Mouse (Mus musculus) heart, embryonic 13.5 days (tissue): ENCODE results near the gene Psmd12. TPM values are rescaled to one million over a fixed set of nuclear protein-coding genes. Genes with fewer than 3 reads are reported as not detected.

Experiments used
- ATAC-seq: fragments of 200-750 bp; cut with Nextera tagmentation; 2 replicates; pipeline ENCODE4 v1.8.0; 2017; ENCODE audit warnings: moderate TSS enrichment; ENCODE audit not compliant: insufficient number of reproducible peaks, low FRiP score, low TSS enrichment; ENCODE audit errors: extremely low read depth
- H3K27ac ChIP-seq: fragments of 300-500 bp; sonication (generic); replicated peaks from 2 replicates; pipeline ENCODE4 v1.5.1; 2015; ENCODE audit warnings: moderate library complexity, mild to moderate bottlenecking, inconsistent platforms
- H3K27me3 ChIP-seq: fragments of 300-500 bp; sonication (generic); replicated peaks from 2 replicates; pipeline ENCODE4 v1.6.1; 2015; ENCODE audit warnings: mild to moderate bottlenecking, inconsistent platforms
- H3K36me3 ChIP-seq: fragments of 300-500 bp; sonication (generic); 2 replicates; pipeline ENCODE4 v1.6.1; 2015; ENCODE audit warnings: mild to moderate bottlenecking, inconsistent platforms
- H3K4me1 ChIP-seq: fragments of 300-500 bp; sonication (generic); 2 replicates; pipeline ENCODE4 v1.6.1; 2015; ENCODE audit warnings: inconsistent platforms
- H3K4me2 ChIP-seq: fragments of 300-500 bp; sonication (generic); 2 replicates; pipeline ENCODE4 v1.6.1; 2015; ENCODE audit warnings: inconsistent platforms, mild to moderate bottlenecking, moderate library complexity
- H3K4me3 ChIP-seq: fragments of 300-500 bp; sonication (generic); 2 replicates; pipeline ENCODE4 v1.5.1; 2015; ENCODE audit warnings: moderate library complexity, mild to moderate bottlenecking, inconsistent platforms
- H3K9ac ChIP-seq: fragments of 300-500 bp; sonication (generic); 2 replicates; pipeline ENCODE4 v1.6.1; 2015; ENCODE audit warnings: inconsistent platforms, mild to moderate bottlenecking, moderate library complexity
- H3K9me3 ChIP-seq: fragments of 300-500 bp; sonication (generic); 2 replicates; pipeline ENCODE4 v1.6.1; 2016; ENCODE audit warnings: inconsistent platforms
- WGBS: fragments of 180-500 bp; shearing (Covaris S2); methylation state at CpG from one replicate; pipeline ENCODE4 v1.1.7; 2015; ENCODE audit warnings: mixed read lengths; 5-methylcytosine and 5-hydroxymethylcytosine counted together
- polyA plus RNA-seq: library from polyadenylated mRNA; unstranded; fragments of >200 nt; fragmentation: Nextera tagmentation; extraction: Ambion mirVana; gene quantifications from 2 replicates; pipeline ENCODE4 v1.2.1, GENCODE M21; 2015

Gene Psmd12
- polyA plus RNA-seq, 1 experiment from 2014 or later = 130 TPM

DNA sequence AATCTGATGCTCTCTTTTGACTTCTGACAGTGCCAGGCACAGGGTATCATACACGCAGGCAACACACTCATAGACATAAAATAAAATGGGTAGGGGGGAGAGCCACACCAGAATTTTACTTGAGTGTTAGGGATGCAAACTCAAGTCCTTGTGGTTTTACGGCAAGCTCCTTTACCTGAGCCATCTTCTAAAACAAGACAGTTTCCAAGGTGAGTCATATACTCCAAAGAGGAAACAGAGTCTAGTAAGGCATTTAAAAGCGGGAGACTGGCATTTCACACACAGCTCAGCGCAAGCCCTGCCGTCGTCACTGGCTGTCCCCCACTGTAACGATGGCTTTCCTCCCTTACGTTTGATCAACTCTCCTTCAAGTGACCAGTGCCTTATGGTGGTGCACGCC lies 31.4 kb upstream of the Psmd12 start:
- Histone ChIP-seq H3K9me3 (no peaks in the 10 kb centered on the region), H3K9ac (no peak overlapping the region), H3K4me3 (no peak overlapping the region), H3K4me1 (peaks cover 59% of the 10 kb centered on the region), H3K27ac (no peak overlapping the region), H3K27me3 (no peaks in the 10 kb centered on the region), H3K36me3 (no peaks in the 10 kb centered on the region), H3K4me2 (no peak overlapping the region)
- whole genome bisulfite sequencing = 75% methylated on average over 9 of the region's 9 CpGs
- no peak for ATAC-seq

DNA sequence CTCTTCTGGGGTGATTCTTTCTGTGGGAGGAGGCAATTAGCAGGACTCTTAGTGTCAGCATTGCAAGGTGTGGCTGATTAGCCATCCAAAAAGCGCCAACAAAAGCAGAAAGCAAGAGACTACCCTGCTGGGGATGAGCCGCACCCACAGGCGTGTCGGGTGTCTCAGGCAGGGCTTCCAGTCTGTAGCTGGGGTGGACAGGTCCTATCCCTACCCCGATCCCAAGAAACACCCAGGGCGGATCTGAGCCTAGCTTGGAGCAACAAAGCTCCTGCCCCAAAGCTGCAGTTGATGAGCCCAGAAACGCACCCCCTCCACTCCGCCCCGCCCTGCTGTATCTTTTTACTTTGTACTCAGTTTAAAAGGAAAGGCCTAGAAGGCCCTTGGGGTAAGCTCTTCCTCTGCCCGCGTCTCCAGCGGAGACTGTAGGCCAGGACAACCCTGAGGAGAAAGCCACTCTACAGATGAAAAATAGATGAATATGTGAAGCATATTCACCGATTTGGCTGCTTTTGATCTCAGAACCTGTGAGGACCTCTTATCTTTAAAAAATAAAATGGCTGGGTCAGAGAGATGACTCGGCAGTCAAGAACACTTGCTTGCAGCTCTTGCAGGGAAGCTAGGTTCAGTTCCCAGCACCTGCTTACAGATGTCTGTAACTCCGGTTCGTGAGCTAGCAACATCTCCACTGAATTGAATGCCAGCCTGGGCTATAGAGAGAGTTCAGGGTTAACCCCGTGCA lies 29.9 kb upstream of the Psmd12 start:
- peak overlapping the region; percentile 28; the same call in 1 of the 2 replicates for H3K27ac ChIP-seq
- no peak overlapping the region for H3K4me3 ChIP-seq
- H3K4me1 ChIP-seq = peaks cover 59% of the 10 kb centered on the region
- H3K27me3 ChIP-seq = no peaks in the 10 kb centered on the region
- 0 out of 2 replicates have a peak, but pooled peaks cover 2% of the 10 kb centered on the region for H3K36me3 ChIP-seq
- peak overlapping the region; percentile 5; the same call in 1 of the 2 replicates for H3K4me2 ChIP-seq
- no peaks in the 10 kb centered on the region for H3K9me3 ChIP-seq
- no peak for ATAC-seq
- peak overlapping the region; percentile 2; the same call in 1 of the 2 replicates for H3K9ac ChIP-seq
- WGBS = 62% methylated on average over 17 of the region's 17 CpGs

DNA sequence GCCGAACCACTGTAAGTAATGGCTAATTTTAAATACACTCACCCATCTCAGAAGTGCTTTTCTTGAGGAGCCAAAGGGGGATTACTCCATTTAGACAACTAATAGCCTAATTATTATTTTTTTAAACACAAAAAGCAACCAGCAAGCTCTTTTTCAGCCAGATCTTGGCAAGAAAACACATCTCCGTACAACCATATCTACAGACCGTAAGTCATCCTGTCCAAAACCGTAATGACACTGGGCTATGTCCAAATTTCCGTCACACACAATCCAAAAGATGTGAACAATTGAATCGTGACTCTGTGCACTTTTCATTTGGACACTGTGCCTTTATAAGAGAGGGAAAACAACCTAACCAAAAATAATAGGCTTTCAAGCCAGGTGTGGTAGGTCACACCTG lies 29.2 kb upstream of the Psmd12 start:
- Histone ChIP-seq H3K4me2 (no peak overlapping the region), H3K4me1 (peaks cover 64% of the 10 kb centered on the region), H3K27ac (no peak overlapping the region), H3K4me3 (no peak overlapping the region), H3K9me3 (no peaks in the 10 kb centered on the region), H3K36me3 (0 out of 2 replicates have a peak, but pooled peaks cover 2% of the 10 kb centered on the region), H3K9ac (no peak overlapping the region), H3K27me3 (no peaks in the 10 kb centered on the region)
- WGBS = 52% methylated on average over 6 of the region's 6 CpGs
- no peak for ATAC-seq

DNA sequence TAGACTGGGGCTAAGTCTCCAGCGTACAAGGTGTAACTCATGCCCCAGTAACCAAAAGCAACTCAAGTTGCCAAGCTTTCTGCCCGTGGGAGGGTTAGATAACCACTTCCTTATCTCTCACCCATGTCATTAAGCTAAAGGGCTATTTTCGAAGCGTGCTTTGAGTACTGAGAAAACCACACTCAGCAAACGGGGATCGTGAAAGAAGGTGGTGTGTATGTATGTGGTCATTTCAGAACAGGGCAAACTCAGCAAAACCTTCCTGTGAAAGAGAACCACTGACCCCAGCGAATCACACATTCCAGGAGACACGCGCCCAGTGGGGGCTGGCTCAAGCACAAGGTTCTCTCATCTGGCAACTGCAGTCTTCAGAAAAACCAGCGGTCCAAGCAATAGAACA lies 28.2 kb upstream of the Psmd12 start:
- Histone ChIP-seq H3K27me3 (no peaks in the 10 kb centered on the region), H3K4me2 (peak overlapping the region; percentile 50), H3K9me3 (no peaks in the 10 kb centered on the region), H3K4me3 (no peak overlapping the region), H3K4me1 (peaks cover 59% of the 10 kb centered on the region), H3K36me3 (0 out of 2 replicates have a peak, but pooled peaks cover 2% of the 10 kb centered on the region), H3K9ac (no peak overlapping the region), H3K27ac (0 out of 2 replicates have a peak overlapping the region, but pooled peaks have one; percentile 12)
- 21% methylated on average over 10 of the region's 10 CpGs for WGBS
- no peak for ATAC-seq

DNA sequence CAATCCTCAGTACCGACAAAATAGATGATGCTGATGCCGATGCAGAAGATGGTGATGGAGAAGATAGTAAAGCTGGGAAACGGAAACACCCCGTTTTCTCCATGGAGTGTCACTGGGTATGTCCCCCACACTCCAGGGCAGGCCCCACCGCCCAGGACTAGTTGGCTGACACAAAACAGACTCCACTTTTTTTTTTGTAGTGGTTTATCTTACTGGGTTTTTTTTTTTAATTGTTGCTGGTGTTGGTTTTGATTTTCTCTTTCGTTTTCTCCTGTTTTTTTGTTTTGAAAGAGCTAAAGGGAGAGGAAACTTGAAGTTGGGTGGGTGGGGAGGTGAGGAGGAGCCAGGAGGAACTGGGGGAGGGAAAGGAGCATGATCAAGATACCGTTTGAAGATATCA lies 27.2 kb upstream of the Psmd12 start:
- Histone ChIP-seq H3K27me3 (no peaks in the 10 kb centered on the region), H3K4me1 (peaks cover 53% of the 10 kb centered on the region), H3K4me2 (no peak overlapping the region), H3K4me3 (no peak overlapping the region), H3K36me3 (0 out of 2 replicates have a peak, but pooled peaks cover 2% of the 10 kb centered on the region), H3K9me3 (no peaks in the 10 kb centered on the region), H3K27ac (no peak overlapping the region), H3K9ac (no peak overlapping the region)
- WGBS = 85% methylated on average over 7 of the region's 7 CpGs
- ATAC-seq = no peak

DNA sequence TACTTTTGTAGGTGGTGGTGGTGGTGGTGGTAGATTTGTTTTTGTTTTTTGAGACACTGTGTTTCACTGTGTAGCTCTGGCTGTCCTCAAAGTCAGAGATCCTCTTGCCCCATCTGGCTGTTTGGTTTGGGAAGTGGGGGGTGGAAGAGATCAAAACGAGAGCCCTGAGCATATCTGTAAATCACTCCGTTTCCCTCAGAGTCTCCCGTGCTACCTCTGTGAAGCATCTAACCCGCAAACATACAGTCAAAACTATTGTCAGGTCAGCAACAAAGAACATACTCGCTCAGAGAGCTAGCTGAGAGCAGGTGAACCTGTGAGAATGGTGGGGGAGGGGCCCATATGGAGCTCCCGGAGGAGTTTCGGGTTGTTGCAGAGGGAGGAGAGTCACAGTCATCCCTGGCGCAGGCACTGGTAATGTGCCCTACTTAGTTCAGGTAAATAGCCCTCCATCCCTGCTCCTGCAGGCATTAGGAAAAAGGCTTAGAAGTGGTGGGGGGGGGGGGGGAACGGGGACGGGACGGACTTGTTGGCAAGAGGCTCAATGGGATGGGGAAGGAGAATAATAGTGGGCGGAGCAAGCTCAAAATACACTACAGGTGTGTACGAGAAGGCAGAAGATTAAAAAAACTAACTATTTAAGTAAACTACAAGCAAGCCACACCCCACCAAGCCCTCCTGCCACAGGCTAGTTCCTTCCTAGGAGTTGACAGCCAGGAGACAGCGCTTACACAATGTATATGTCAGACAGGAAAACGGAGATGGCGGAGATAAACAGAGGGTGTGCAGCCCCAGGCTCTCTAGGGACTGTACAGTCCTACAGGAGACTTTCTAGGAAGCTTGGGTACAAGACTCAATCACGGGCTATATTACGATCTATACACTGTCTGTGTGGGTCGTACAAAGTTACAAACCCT lies 24.5 kb upstream of the Psmd12 start:
- H3K9ac ChIP-seq = no peak overlapping the region
- H3K4me3 ChIP-seq = no peak overlapping the region
- 0 out of 2 replicates have a peak, but pooled peaks have one; percentile 25 for ATAC-seq
- no peak overlapping the region for H3K27ac ChIP-seq
- 0 out of 2 replicates have a peak, but pooled peaks cover 2% of the 10 kb centered on the region for H3K36me3 ChIP-seq
- H3K27me3 ChIP-seq = no peaks in the 10 kb centered on the region
- H3K9me3 ChIP-seq = no peaks in the 10 kb centered on the region
- 49% methylated on average over 19 of the region's 19 CpGs for WGBS
- peaks cover 36% of the 10 kb centered on the region for H3K4me1 ChIP-seq
- H3K4me2 ChIP-seq = peak overlapping the region; percentile 30

DNA sequence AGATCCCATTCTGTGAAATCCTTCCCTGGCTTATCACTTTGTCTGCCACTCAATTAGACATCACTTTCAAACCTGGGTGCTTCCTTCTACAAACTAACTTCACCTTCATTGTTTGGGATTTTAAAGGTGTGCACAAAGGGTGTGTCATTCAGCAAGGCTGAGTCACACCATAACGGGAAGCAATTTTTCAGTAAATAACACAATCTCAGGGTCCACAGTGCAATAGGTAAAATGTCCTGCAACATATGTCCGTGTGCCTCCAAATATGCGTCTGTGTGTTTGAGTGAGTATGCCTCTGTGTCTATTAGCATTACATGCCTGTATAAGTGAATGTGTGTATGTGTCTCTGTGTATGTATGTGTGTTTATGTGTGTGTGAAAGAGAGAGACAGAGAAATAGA lies 22.0 kb upstream of the Psmd12 start:
- WGBS = 84% methylated on average over 3 of the region's 3 CpGs
- Histone ChIP-seq H3K4me2 (no peak overlapping the region), H3K36me3 (0 out of 2 replicates have a peak, but pooled peaks cover 2% of the 10 kb centered on the region), H3K27me3 (no peaks in the 10 kb centered on the region), H3K9me3 (no peaks in the 10 kb centered on the region), H3K9ac (no peak overlapping the region), H3K27ac (no peak overlapping the region), H3K4me3 (no peak overlapping the region), H3K4me1 (peaks cover 17% of the 10 kb centered on the region)
- ATAC-seq = no peak

DNA sequence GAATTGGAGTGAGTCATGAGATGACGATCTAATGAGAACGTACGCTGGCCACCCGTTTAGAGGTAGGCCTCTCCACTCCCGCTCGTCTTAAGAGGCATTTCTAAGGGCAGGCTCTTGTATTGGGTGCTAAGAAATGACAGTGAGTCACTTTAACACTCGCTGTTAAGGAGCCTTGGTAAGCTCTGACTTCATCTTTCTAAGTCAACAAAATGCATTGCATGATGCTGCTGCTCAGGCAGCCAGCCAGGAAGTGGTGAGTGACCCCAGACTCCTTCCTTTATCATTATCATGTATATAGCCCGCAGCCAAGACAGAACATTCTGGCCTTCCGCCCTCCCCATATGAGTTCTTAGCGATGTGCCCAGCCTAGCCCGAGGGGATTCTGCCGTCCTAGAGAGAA lies 21.0 kb upstream of the Psmd12 start:
- Histone ChIP-seq H3K9ac (0 out of 2 replicates have a peak overlapping the region, but pooled peaks have one; percentile 10), H3K36me3 (0 out of 2 replicates have a peak, but pooled peaks cover 2% of the 10 kb centered on the region), H3K4me2 (no peak overlapping the region), H3K4me1 (peaks cover 17% of the 10 kb centered on the region), H3K27me3 (no peaks in the 10 kb centered on the region), H3K4me3 (no peak overlapping the region), H3K9me3 (no peaks in the 10 kb centered on the region), H3K27ac (no peak overlapping the region)
- ATAC-seq = no peak
- 67% methylated on average over 12 of the region's 12 CpGs for WGBS

DNA sequence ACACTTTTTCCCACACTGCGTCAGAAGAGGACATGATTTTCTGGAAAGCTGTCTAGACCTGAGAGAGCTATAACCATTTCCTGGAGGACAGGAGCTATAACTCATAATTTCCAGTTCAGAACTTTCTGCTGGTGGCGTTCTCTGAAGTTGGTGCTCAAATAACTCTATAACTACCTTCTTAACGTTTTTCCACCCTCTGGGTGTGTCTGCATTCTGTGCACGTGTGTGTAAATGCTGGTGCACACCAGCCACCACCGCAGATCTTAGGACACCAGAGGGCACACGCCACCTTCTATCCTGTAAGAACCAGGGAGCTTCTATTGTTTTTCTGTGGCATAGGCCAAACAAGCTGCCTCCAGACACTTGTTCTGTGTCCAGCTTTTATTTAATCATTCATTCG lies 20.3 kb upstream of the Psmd12 start:
- Histone ChIP-seq H3K4me3 (no peak overlapping the region), H3K9me3 (no peaks in the 10 kb centered on the region), H3K27me3 (no peaks in the 10 kb centered on the region), H3K4me2 (no peak overlapping the region), H3K4me1 (peaks cover 17% of the 10 kb centered on the region), H3K36me3 (0 out of 2 replicates have a peak, but pooled peaks cover under 1% of the 10 kb centered on the region), H3K9ac (no peak overlapping the region), H3K27ac (no peak overlapping the region)
- no peak for ATAC-seq
- WGBS = 73% methylated on average over 7 of the region's 7 CpGs

DNA sequence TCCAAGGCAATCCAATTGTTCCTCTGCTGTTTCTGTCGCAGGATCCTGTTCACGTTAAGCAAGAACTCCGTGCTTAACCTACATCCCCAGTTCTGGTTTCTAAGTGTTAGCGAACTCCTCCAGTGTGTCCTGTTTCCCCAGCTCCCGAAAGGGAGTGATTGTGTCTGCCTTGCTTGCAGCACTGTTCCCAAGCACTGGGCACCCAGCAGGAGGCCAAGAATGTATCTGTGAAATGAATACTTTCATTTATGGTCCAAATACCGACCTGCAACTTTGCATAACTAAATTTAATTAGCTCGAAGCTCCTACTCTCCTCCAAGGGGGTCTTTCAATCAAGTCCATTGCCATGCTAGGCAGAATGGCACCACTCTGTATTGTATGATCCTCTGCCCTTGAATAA lies 19.5 kb upstream of the Psmd12 start:
- no peak overlapping the region for H3K9ac ChIP-seq
- 81% methylated on average over 7 of the region's 7 CpGs for WGBS

DNA sequence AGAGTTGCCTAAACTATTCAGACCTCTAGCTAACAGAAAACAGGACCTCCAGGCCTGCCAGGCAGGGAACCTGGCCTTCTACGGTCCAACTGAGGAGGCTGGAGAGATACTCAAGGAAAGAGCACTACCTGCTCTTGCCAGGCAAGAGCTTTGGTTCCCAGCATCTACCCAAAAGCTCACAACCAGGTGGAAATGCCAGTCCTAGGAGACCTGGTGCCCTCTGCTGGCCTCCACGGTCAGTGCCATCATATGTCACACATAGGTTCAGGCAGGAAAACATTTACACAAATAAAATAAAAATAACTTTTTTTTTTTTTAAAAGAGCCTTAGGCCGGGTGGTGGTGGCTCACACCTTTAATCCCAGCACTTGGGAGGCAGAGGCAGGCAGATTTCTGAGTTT lies 16.8 kb upstream of the Psmd12 start:
- no peaks in the 10 kb centered on the region for H3K9me3 ChIP-seq
- no peaks in the 10 kb centered on the region for H3K36me3 ChIP-seq
- 94% methylated on average over 3 of the region's 3 CpGs for WGBS
- no peak overlapping the region for H3K4me2 ChIP-seq
- no peak overlapping the region for H3K4me3 ChIP-seq
- H3K4me1 ChIP-seq = peaks cover 13% of the 10 kb centered on the region
- no peaks in the 10 kb centered on the region for H3K27me3 ChIP-seq
- no peak overlapping the region for H3K27ac ChIP-seq
- no peak for ATAC-seq
- H3K9ac ChIP-seq = no peak overlapping the region

More for the DNA sequence above, 19.5 kb upstream of the Psmd12 start:
- H3K4me2 ChIP-seq = no peak overlapping the region
- H3K4me3 ChIP-seq = no peak overlapping the region
- H3K27ac ChIP-seq = no peak overlapping the region
- H3K4me1 ChIP-seq = peaks cover 15% of the 10 kb centered on the region
- no peaks in the 10 kb centered on the region for H3K27me3 ChIP-seq
- no peak for ATAC-seq
- H3K36me3 ChIP-seq = no peaks in the 10 kb centered on the region
- H3K9me3 ChIP-seq = no peaks in the 10 kb centered on the region
